Mouse (Mus musculus): ENCODE data around the gene Fmnl2. TPM values are rescaled to one million over a fixed set of nuclear protein-coding genes. Genes with fewer than 3 reads are reported as not detected.

Gene Fmnl2
- polyA plus RNA-seq, 1 experiment = not detected

- H3K27me3 ChIP-seq (replicated peaks) = no peaks in the 10 kb centered on the region
- H3K9me3 ChIP-seq = no peaks in the 10 kb centered on the region
- TF ChIP-seq FLI1 (IDR thresholded peaks at IDR 0.05; ENCODE audit: low read length) (no peak), GATA1 (IDR thresholded peaks at IDR 0.05; ENCODE audit: borderline replicate concordance, low read length) (no peak)
- no peak overlapping the region for H3K4me3 ChIP-seq (replicated peaks)
- no peaks in the 10 kb centered on the region for H3K4me1 ChIP-seq
- no peaks in the 10 kb centered on the region for H3K36me3 ChIP-seq (replicated peaks; ENCODE audit: low read length)
These were observed 117.1 kb downstream of the Fmnl2 start for GRCm38 (mm10) chr2:52974776-52975175.

- H3K4me1 ChIP-seq = no peaks in the 10 kb centered on the region
- TF ChIP-seq FLI1 (IDR thresholded peaks at IDR 0.05; ENCODE audit: low read length) (no peak), GATA1 (IDR thresholded peaks at IDR 0.05; ENCODE audit: borderline replicate concordance, low read length) (no peak)
- no peaks in the 10 kb centered on the region for H3K36me3 ChIP-seq (replicated peaks; ENCODE audit: low read length)
- H3K4me3 ChIP-seq (replicated peaks) = no peak overlapping the region
- no peaks in the 10 kb centered on the region for H3K27me3 ChIP-seq (replicated peaks)
- H3K9me3 ChIP-seq = no peaks in the 10 kb centered on the region
These were observed 120.4 kb downstream of the Fmnl2 start for GRCm38 (mm10) chr2:52977921-52978675.

GRCm38 (mm10) chr2:52978796-52979195 lies 121.1 kb downstream of the Fmnl2 start:
- no peak for TF ChIP-seq FLI1 (IDR thresholded peaks at IDR 0.05; ENCODE audit: low read length)
- TF ChIP-seq GATA1 (IDR thresholded peaks at IDR 0.05; ENCODE audit: borderline replicate concordance, low read length) = no peak
- Histone ChIP-seq H3K36me3 (replicated peaks; ENCODE audit: low read length) (no peaks in the 10 kb centered on the region), H3K9me3 (no peaks in the 10 kb centered on the region), H3K27me3 (replicated peaks) (no peaks in the 10 kb centered on the region), H3K4me1 (no peaks in the 10 kb centered on the region), H3K4me3 (replicated peaks) (no peak overlapping the region)

GRCm38 (mm10) chr2:52979280-52979763 lies 121.7 kb downstream of the Fmnl2 start:
- no peak for TF ChIP-seq FLI1 (IDR thresholded peaks at IDR 0.05; ENCODE audit: low read length)
- TF ChIP-seq GATA1 (IDR thresholded peaks at IDR 0.05; ENCODE audit: borderline replicate concordance, low read length) = no peak
- Histone ChIP-seq H3K36me3 (replicated peaks; ENCODE audit: low read length) (no peaks in the 10 kb centered on the region), H3K27me3 (replicated peaks) (no peaks in the 10 kb centered on the region), H3K4me1 (no peaks in the 10 kb centered on the region), H3K9me3 (no peaks in the 10 kb centered on the region), H3K4me3 (replicated peaks) (no peak overlapping the region)

GRCm38 (mm10) chr2:52981126-52981525 lies 123.5 kb downstream of the Fmnl2 start:
- Histone ChIP-seq H3K4me3 (replicated peaks) (no peak overlapping the region), H3K4me1 (no peaks in the 10 kb centered on the region), H3K36me3 (replicated peaks; ENCODE audit: low read length) (no peaks in the 10 kb centered on the region), H3K27me3 (replicated peaks) (peaks cover 4% of the 10 kb centered on the region), H3K9me3 (peaks cover 3% of the 10 kb centered on the region; the same call in 1 of the 2 replicates)
- TF ChIP-seq GATA1 (IDR thresholded peaks at IDR 0.05; ENCODE audit: borderline replicate concordance, low read length) (no peak), FLI1 (IDR thresholded peaks at IDR 0.05; ENCODE audit: low read length) (no peak)

- Histone ChIP-seq H3K4me1 (no peaks in the 10 kb centered on the region), H3K27me3 (replicated peaks) (peaks cover 4% of the 10 kb centered on the region), H3K9me3 (peaks cover 3% of the 10 kb centered on the region; the same call in 1 of the 2 replicates), H3K4me3 (replicated peaks) (no peak overlapping the region), H3K36me3 (replicated peaks; ENCODE audit: low read length) (no peaks in the 10 kb centered on the region)
- no peak for TF ChIP-seq FLI1 (IDR thresholded peaks at IDR 0.05; ENCODE audit: low read length)
- no peak for TF ChIP-seq GATA1 (IDR thresholded peaks at IDR 0.05; ENCODE audit: borderline replicate concordance, low read length)
These were observed 123.9 kb downstream of the Fmnl2 start for GRCm38 (mm10) chr2:52981595-52981994.

GRCm38 (mm10) chr2:52982502-52982901 lies 124.8 kb downstream of the Fmnl2 start:
- H3K9me3 ChIP-seq = peaks cover 3% of the 10 kb centered on the region; the same call in 1 of the 2 replicates
- peaks cover 4% of the 10 kb centered on the region for H3K27me3 ChIP-seq (replicated peaks)
- no peaks in the 10 kb centered on the region for H3K4me1 ChIP-seq
- H3K4me3 ChIP-seq (replicated peaks) = no peak overlapping the region
- H3K36me3 ChIP-seq (replicated peaks; ENCODE audit: low read length) = no peaks in the 10 kb centered on the region
- no peak for TF ChIP-seq GATA1 (IDR thresholded peaks at IDR 0.05; ENCODE audit: borderline replicate concordance, low read length)
- TF ChIP-seq FLI1 (IDR thresholded peaks at IDR 0.05; ENCODE audit: low read length) = no peak

- Histone ChIP-seq H3K4me3 (replicated peaks) (no peak overlapping the region), H3K27me3 (replicated peaks) (peaks cover 4% of the 10 kb centered on the region), H3K4me1 (no peaks in the 10 kb centered on the region), H3K36me3 (replicated peaks; ENCODE audit: low read length) (no peaks in the 10 kb centered on the region), H3K9me3 (peaks cover 3% of the 10 kb centered on the region; the same call in 1 of the 2 replicates)
- TF ChIP-seq FLI1 (IDR thresholded peaks at IDR 0.05; ENCODE audit: low read length) (no peak), GATA1 (IDR thresholded peaks at IDR 0.05; ENCODE audit: borderline replicate concordance, low read length) (no peak)
These were observed 126.9 kb downstream of the Fmnl2 start for GRCm38 (mm10) chr2:52984556-52984955.

- Histone ChIP-seq H3K36me3 (replicated peaks; ENCODE audit: low read length) (no peaks in the 10 kb centered on the region), H3K4me1 (no peaks in the 10 kb centered on the region), H3K4me3 (replicated peaks) (no peak overlapping the region), H3K9me3 (peaks cover 3% of the 10 kb centered on the region; the same call in 1 of the 2 replicates), H3K27me3 (replicated peaks) (peaks cover 4% of the 10 kb centered on the region)
- no peak for TF ChIP-seq GATA1 (IDR thresholded peaks at IDR 0.05; ENCODE audit: borderline replicate concordance, low read length)
- no peak for TF ChIP-seq FLI1 (IDR thresholded peaks at IDR 0.05; ENCODE audit: low read length)
These were observed 127.5 kb downstream of the Fmnl2 start for GRCm38 (mm10) chr2:52985167-52985566.

- TF ChIP-seq FLI1 (IDR thresholded peaks at IDR 0.05; ENCODE audit: low read length) (no peak), GATA1 (IDR thresholded peaks at IDR 0.05; ENCODE audit: borderline replicate concordance, low read length) (no peak)
- peaks cover 4% of the 10 kb centered on the region for H3K27me3 ChIP-seq (replicated peaks)
- no peak overlapping the region for H3K4me3 ChIP-seq (replicated peaks)
- peaks cover 3% of the 10 kb centered on the region; the same call in 1 of the 2 replicates for H3K9me3 ChIP-seq
- H3K4me1 ChIP-seq = no peaks in the 10 kb centered on the region
- no peaks in the 10 kb centered on the region for H3K36me3 ChIP-seq (replicated peaks; ENCODE audit: low read length)
These were observed 128.7 kb downstream of the Fmnl2 start for GRCm38 (mm10) chr2:52986354-52986753.
